ENCODE assay signal across 9 mouse cellular contexts in the genomic region with DNA sequence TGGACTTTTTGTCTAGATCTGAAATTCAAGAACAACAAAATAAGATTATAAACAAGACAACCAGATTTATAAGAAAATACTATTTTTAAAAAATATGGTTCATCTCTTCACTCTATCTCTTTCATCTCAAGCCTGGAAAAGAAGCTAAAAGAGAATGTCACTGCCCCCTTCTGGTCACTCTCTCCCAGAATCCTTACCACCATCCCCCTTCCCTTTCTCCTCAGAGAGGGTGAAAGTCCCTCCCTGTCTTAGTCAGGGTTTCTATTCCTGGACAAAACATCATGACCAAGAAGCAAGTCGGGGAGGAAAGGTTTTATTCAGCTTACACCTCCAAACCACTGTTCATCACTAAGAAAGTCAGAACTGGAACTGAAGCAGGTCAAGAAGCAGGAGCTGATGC.
DNase-seq lines count a peak whose midpoint lies in the region; ATAC-seq and TF ChIP-seq lines count a peak whose summit lies in the region.
"Had no signal": no experiment of that assay in that cellular context is flagged by ENCODE, and none has a peak within 500 bp of the region (broad histone marks: within the 10 kb centered on the region; RNA-seq: fewer than 3 reads in every experiment).

No protein-coding gene starts in this region.

- H3K27ac ChIP-seq in forebrain, postnatal 0 days (ENCODE audit: low read depth, low read length): no peak overlapping the region
- H3K27ac ChIP-seq in forebrain, embryonic 11.5 days (ENCODE audit: low read depth, low read length): no peak overlapping the region
- H3K27ac ChIP-seq in left cerebral cortex, adult 2 months: no peak overlapping the region

- intact Hi-C loops in left cerebral cortex, adult 2 months (cut with DNase I): no loop called here
- intact Hi-C loops in left cerebral cortex, postnatal 10 days (cut with DNase I): no loop called here

- peak; percentile 43 for TF ChIP-seq CTCF in forebrain, postnatal 0 days (IDR thresholded peaks at IDR 0.05; ENCODE audit: low read depth)
- peak; percentile 60 for TF ChIP-seq CTCF in left cerebral cortex, adult 2 months (IDR thresholded peaks at IDR 0.05)

- H3K9me3 ChIP-seq in forebrain, postnatal 0 days (ENCODE audit: low read length): peaks cover 7% of the 10 kb centered on the region; the same call in 1 of the 2 replicates
- H3K9me3 ChIP-seq in forebrain, embryonic 11.5 days (ENCODE audit: control insufficient read depth, low read length): no peaks in the 10 kb centered on the region

- 55% methylated on average over 1 of the region's 1 CpGs for WGBS in forebrain, postnatal 0 days
- 62% methylated on average over 1 of the region's 1 CpGs for WGBS in forebrain, embryonic 11.5 days

- no peak for ATAC-seq in forebrain, postnatal 0 days
- ATAC-seq in forebrain, embryonic 11.5 days (replicated peaks; ENCODE audit: low FRiP score): no peak

- no peaks in the 10 kb centered on the region for H3K4me1 ChIP-seq in forebrain, postnatal 0 days (ENCODE audit: insufficient read depth)
- H3K4me1 ChIP-seq in forebrain, embryonic 11.5 days (replicated peaks; ENCODE audit: control insufficient read depth, insufficient read depth, low read length): no peaks in the 10 kb centered on the region

- no peaks in the 10 kb centered on the region for H3K27me3 ChIP-seq in forebrain, postnatal 0 days (ENCODE audit: insufficient read depth, low read length)
- H3K27me3 ChIP-seq in forebrain, embryonic 11.5 days (ENCODE audit: control insufficient read depth, insufficient read depth, low read length): no peaks in the 10 kb centered on the region

- H3K36me3 ChIP-seq in forebrain, postnatal 0 days (ENCODE audit: insufficient read depth): no peaks in the 10 kb centered on the region
- no peaks in the 10 kb centered on the region for H3K36me3 ChIP-seq in forebrain, embryonic 11.5 days (ENCODE audit: control insufficient read depth, insufficient read depth, low read length)

- H3K9ac ChIP-seq in forebrain, postnatal 0 days: no peak overlapping the region
- no peak overlapping the region for H3K9ac ChIP-seq in forebrain, embryonic 11.5 days (ENCODE audit: low read length)

- peak; percentile 22 for DNase-seq in forebrain, postnatal 0 days
- DNase-seq in forebrain, embryonic 11.5 days (ENCODE audit: low spot score): no peak
- DNase-seq in left cerebral cortex, adult 2 months (ENCODE audit: extremely low spot score in 1 of 2, low spot score in 2 of 2): no peak
- DNase-seq in left cerebral cortex, postnatal 10 days (ENCODE audit: extremely low spot score in 1 of 2, low spot score in 2 of 2): no peak
- DNase-seq in ES-CJ7 (ENCODE audit: low read depth, low spot score): peak; percentile 4
- peak; percentile 9 to 27 for DNase-seq in layer of hippocampus, postnatal 10 days (ENCODE audit: low spot score in 2 of 2)
- DNase-seq in thymus, postnatal 36 days: no peak
- no peak for DNase-seq in urinary bladder, postnatal 14 days (ENCODE audit: low spot score)
- DNase-seq: cerebellum, postnatal 36 days had no signal

- H3K4me2 ChIP-seq in forebrain, postnatal 0 days (ENCODE audit: low read depth): no peak overlapping the region
- no peak overlapping the region for H3K4me2 ChIP-seq in forebrain, embryonic 11.5 days (ENCODE audit: low read depth, low read length, severe bottlenecking)

- H3K4me3 ChIP-seq in forebrain, postnatal 0 days (ENCODE audit: low read depth, low read length): no peak overlapping the region
- H3K4me3 ChIP-seq in forebrain, embryonic 11.5 days (ENCODE audit: low read depth, low read length): no peak overlapping the region
- no peak overlapping the region for H3K4me3 ChIP-seq in left cerebral cortex, adult 2 months

Comparison
In these comparisons a context has a peak if more than half of its experiments do, and no peak if none do; other contexts are left out.
1. DNase-seq: peak in forebrain, postnatal 0 days (single experiment), ES-CJ7 (single experiment) and layer of hippocampus, postnatal 10 days (2 of 2); none in forebrain, embryonic 11.5 days (single experiment), left cerebral cortex, adult 2 months (0 of 2), left cerebral cortex, postnatal 10 days (0 of 2), thymus, postnatal 36 days (0 of 2) and urinary bladder, postnatal 14 days (single experiment).